Mouse (Mus musculus) midbrain, embryonic 11.5 days (tissue): ENCODE results near the gene Cnot2. TPM values are rescaled to one million over a fixed set of nuclear protein-coding genes. Genes with fewer than 3 reads are reported as not detected.
"Not testable (repeated sequence)": the region's sequence is repeated elsewhere in the genome, so short reads cannot be mapped to it uniquely, and the experiment has no call there.

Experiments used
- ATAC-seq: fragments of 200-750 bp; cut with Nextera tagmentation; 2 replicates; pipeline ENCODE4 v1.8.0; 2017; ENCODE audit warnings: moderate TSS enrichment, moderate library complexity; ENCODE audit not compliant: low FRiP score
- DNase-seq: peaks from one replicate; pipeline ENCODE4 v3.0.0; 2015; ENCODE audit warnings: low spot score; ENCODE audit errors: missing footprints
- H3K27ac ChIP-seq: fragments of 300-500 bp; sonication (generic); 2 replicates; pipeline ENCODE4 v1.5.1; 2014; ENCODE audit warnings: low read depth, low read length
- H3K27me3 ChIP-seq: fragments of 300-500 bp; sonication (generic); 2 replicates; pipeline ENCODE4 v1.6.1; 2014; ENCODE audit warnings: mild to moderate bottlenecking, low read length, moderate library complexity, mixed read lengths; ENCODE audit not compliant: control insufficient read depth, insufficient read depth
- H3K36me3 ChIP-seq: fragments of 300-500 bp; sonication (generic); 2 replicates; pipeline ENCODE4 v1.6.1; 2014; ENCODE audit warnings: mild to moderate bottlenecking, low read length, moderate library complexity, mixed read lengths; ENCODE audit not compliant: control insufficient read depth, insufficient read depth
- H3K4me1 ChIP-seq: fragments of 300-500 bp; sonication (generic); 2 replicates; pipeline ENCODE4 v1.6.1; 2014; ENCODE audit warnings: low read length; ENCODE audit not compliant: control insufficient read depth, insufficient read depth
- H3K4me2 ChIP-seq: fragments of 300-500 bp; sonication (generic); 2 replicates; pipeline ENCODE4 v1.6.1; 2014; ENCODE audit warnings: mild to moderate bottlenecking, moderate library complexity
- H3K4me3 ChIP-seq: fragments of 300-500 bp; sonication (generic); 2 replicates; pipeline ENCODE4 v1.5.1; 2014; ENCODE audit warnings: low read depth, low read length
- H3K9ac ChIP-seq: fragments of 300-500 bp; sonication (generic); 2 replicates; pipeline ENCODE4 v1.6.1; 2014; ENCODE audit warnings: low read length
- H3K9me3 ChIP-seq: fragments of 300-500 bp; sonication (generic); 2 replicates; pipeline ENCODE4 v1.6.1; 2016; ENCODE audit warnings: low read length; ENCODE audit not compliant: control insufficient read depth
- WGBS: fragments of 180-500 bp; shearing (Covaris S2); extraction: QIAGEN DNeasy Blood & Tissue Kit; methylation state at CpG from one replicate; pipeline ENCODE4 v1.1.7; 2014; 5-methylcytosine and 5-hydroxymethylcytosine counted together
- polyA plus RNA-seq: library from polyadenylated mRNA; unstranded; fragments of >200 nt; fragmentation: Nextera tagmentation; extraction: Ambion mirVana; gene quantifications from 2 replicates; pipeline ENCODE4 v1.2.1, GENCODE M21; 2014

The Cnot2 gene
- polyA plus RNA-seq: 145 and 148 TPM in 2 replicates

- H3K4me3 ChIP-seq: peak within 1 kb of the TSS; percentile 96
- H3K4me1 ChIP-seq: peaks cover 11% of the 10 kb centered on the region
- peak within 1 kb of the TSS; percentile 97 for H3K9ac ChIP-seq
- H3K36me3 ChIP-seq: no peaks in the 10 kb centered on the region
- DNase-seq (peak; percentile 99), ATAC-seq (peak; percentile 88)
- H3K27ac ChIP-seq: peak within 1 kb of the TSS; percentile 99
- no peaks in the 10 kb centered on the region for H3K27me3 ChIP-seq
- peak within 1 kb of the TSS; percentile 70 for H3K4me2 ChIP-seq
- under 1% methylated on average over 40 of the region's 47 CpGs for WGBS
- H3K9me3 ChIP-seq: no peaks in the 10 kb centered on the region
Observed at GRCm38 (mm10) chr10:116581369-116581718, at the start of gene Cnot2. Cnot2 (minus strand) TSS chr10:116581511.

- ATAC-seq (no peak), DNase-seq (no peak)
- no peaks in the 10 kb centered on the region for H3K27me3 ChIP-seq
- H3K27ac ChIP-seq: no peak overlapping the region
- 83% methylated on average over 5 of the region's 5 CpGs for whole genome bisulfite sequencing
- no peak overlapping the region for H3K4me3 ChIP-seq
- H3K9ac ChIP-seq: no peak overlapping the region
- no peaks in the 10 kb centered on the region for H3K9me3 ChIP-seq
- no peaks in the 10 kb centered on the region for H3K4me1 ChIP-seq
- H3K36me3 ChIP-seq: no peaks in the 10 kb centered on the region
- H3K4me2 ChIP-seq: no peak overlapping the region
Observed at GRCm38 (mm10) chr10:116628926-116629325, 47.6 kb upstream of the Cnot2 start.

- no peaks in the 10 kb centered on the region for H3K36me3 ChIP-seq
- WGBS: 92% methylated on average over 1 of the region's 1 CpGs
- H3K4me1 ChIP-seq: no peaks in the 10 kb centered on the region
- no peak overlapping the region for H3K4me2 ChIP-seq
- H3K4me3 ChIP-seq: no peak overlapping the region
- H3K9me3 ChIP-seq: no peaks in the 10 kb centered on the region; the same call in 1 of the 2 replicates
- no peak overlapping the region for H3K27ac ChIP-seq
- H3K9ac ChIP-seq: no peak overlapping the region
- DNase-seq (no peak), ATAC-seq (no peak)
- no peaks in the 10 kb centered on the region for H3K27me3 ChIP-seq
Observed at GRCm38 (mm10) chr10:116626009-116626408, 44.7 kb upstream of the Cnot2 start.

GRCm38 (mm10) chr10:116613250-116613649 lies 31.9 kb upstream of the Cnot2 start:
- 95% methylated on average over 8 of the region's 10 CpGs for WGBS
- H3K4me1 ChIP-seq: not testable (repeated sequence)

GRCm38 (mm10) chr10:116604905-116605162 lies 23.5 kb upstream of the Cnot2 start:
- H3K27me3 ChIP-seq: no peaks in the 10 kb centered on the region
- no peaks in the 10 kb centered on the region for H3K4me1 ChIP-seq
- no peak for ATAC-seq
- no peak overlapping the region for H3K9ac ChIP-seq
- 88% methylated on average over 4 of the region's 4 CpGs for WGBS
- peak; percentile 37 for DNase-seq
- H3K4me3 ChIP-seq: no peak overlapping the region
- H3K4me2 ChIP-seq: no peak overlapping the region
- no peaks in the 10 kb centered on the region for H3K36me3 ChIP-seq
- no peaks in the 10 kb centered on the region for H3K9me3 ChIP-seq
- H3K27ac ChIP-seq: no peak overlapping the region

More at GRCm38 (mm10) chr10:116613250-116613649, 31.9 kb upstream of the Cnot2 start:
- not testable (repeated sequence) for H3K27me3 ChIP-seq, ATAC-seq, H3K36me3 ChIP-seq, H3K9me3 ChIP-seq, H3K4me3 ChIP-seq, H3K4me2 ChIP-seq, H3K9ac ChIP-seq, DNase-seq, H3K27ac ChIP-seq

- Histone ChIP-seq H3K9ac (no peak overlapping the region), H3K9me3 (no peaks in the 10 kb centered on the region), H3K27me3 (no peaks in the 10 kb centered on the region), H3K4me2 (no peak overlapping the region), H3K4me3 (no peak overlapping the region), H3K36me3 (no peaks in the 10 kb centered on the region), H3K27ac (no peak overlapping the region), H3K4me1 (no peaks in the 10 kb centered on the region)
- 92% methylated on average over 6 of the region's 6 CpGs for WGBS
- DNase-seq: peak; percentile 45
- no peak for ATAC-seq
Observed at GRCm38 (mm10) chr10:116604081-116604904, 23.0 kb upstream of the Cnot2 start.

GRCm38 (mm10) chr10:116599056-116599850 lies 17.9 kb upstream of the Cnot2 start:
- Histone ChIP-seq H3K27ac (no peak overlapping the region), H3K4me2 (no peak overlapping the region), H3K36me3 (no peaks in the 10 kb centered on the region), H3K4me1 (no peaks in the 10 kb centered on the region), H3K27me3 (no peaks in the 10 kb centered on the region), H3K4me3 (no peak overlapping the region), H3K9me3 (no peaks in the 10 kb centered on the region), H3K9ac (no peak overlapping the region)
- ATAC-seq: no peak
- 88% methylated on average over 14 of the region's 14 CpGs for WGBS
- DNase-seq: peak; percentile 80

- WGBS: 29% methylated on average over 6 of the region's 6 CpGs
- H3K27me3 ChIP-seq: no peaks in the 10 kb centered on the region
- peak overlapping the region; percentile 96 for H3K4me3 ChIP-seq
- H3K9me3 ChIP-seq: no peaks in the 10 kb centered on the region
- H3K27ac ChIP-seq: no peak overlapping the region
- peaks cover 11% of the 10 kb centered on the region for H3K4me1 ChIP-seq
- peak overlapping the region; percentile 66 for H3K4me2 ChIP-seq
- no peak overlapping the region for H3K9ac ChIP-seq
- DNase-seq: no peak
- no peaks in the 10 kb centered on the region for H3K36me3 ChIP-seq
- no peak for ATAC-seq
Observed at GRCm38 (mm10) chr10:116582738-116583137, 1.4 kb upstream of the Cnot2 start.
